Mouse (Mus musculus) kidney, postnatal 0 days (tissue): ENCODE data around the gene Mms19. TPM values are rescaled to one million over a fixed set of nuclear protein-coding genes. Genes with fewer than 3 reads are reported as not detected.

Experiments used
- ATAC-seq: fragments of 200-750 bp; cut with Nextera tagmentation; replicated peaks from 2 replicates; pipeline ENCODE4 v1.8.0; 2017; ENCODE audit warnings: low read depth, moderate number of reproducible peaks, moderate TSS enrichment, moderate library complexity; ENCODE audit not compliant: low FRiP score
- DNase-seq: peaks from one replicate; pipeline ENCODE4 v3.0.0-alpha.2; 2016; ENCODE audit warnings: low spot score
- H3K27ac ChIP-seq: fragments of 300-500 bp; sonication (generic); 2 replicates; pipeline ENCODE4 v1.5.1; 2014; ENCODE audit warnings: mild to moderate bottlenecking
- H3K27me3 ChIP-seq: fragments of 300-500 bp; sonication (generic); 2 replicates; pipeline ENCODE4 v1.6.1; 2014; ENCODE audit warnings: low read length, mixed read lengths; ENCODE audit not compliant: insufficient read depth
- H3K36me3 ChIP-seq: fragments of 300-500 bp; sonication (generic); 2 replicates; pipeline ENCODE4 v1.6.1; 2014; ENCODE audit warnings: low read length, mixed read lengths; ENCODE audit not compliant: insufficient read depth
- H3K4me1 ChIP-seq: fragments of 300-500 bp; sonication (generic); replicated peaks from 2 replicates; pipeline ENCODE4 v1.6.1; 2014; ENCODE audit warnings: antibody characterized with exemption, low read length, mixed read lengths; ENCODE audit not compliant: insufficient read depth
- H3K4me2 ChIP-seq: fragments of 300-500 bp; sonication (generic); 2 replicates; pipeline ENCODE4 v1.6.1; 2014; ENCODE audit warnings: mild to moderate bottlenecking, low read length, moderate library complexity, mixed read lengths
- H3K4me3 ChIP-seq: fragments of 300-500 bp; sonication (generic); replicated peaks from 2 replicates; pipeline ENCODE4 v1.5.1; 2014; ENCODE audit warnings: low read depth, low read length
- H3K9ac ChIP-seq: fragments of 300-500 bp; sonication (generic); 2 replicates; pipeline ENCODE4 v1.6.1; 2014; ENCODE audit warnings: low read depth, low read length
- H3K9me3 ChIP-seq: fragments of 300-500 bp; sonication (generic); replicated peaks from 2 replicates; pipeline ENCODE4 v1.6.1; 2016; ENCODE audit warnings: low read length, inconsistent platforms, mixed read lengths
- CTCF ChIP-seq: IDR thresholded peaks from 2 replicates; pipeline ENCODE4 v1.5.1; 2016; ENCODE audit warnings: antibody characterized with exemption, low read depth, mild to moderate bottlenecking, moderate library complexity
- WGBS: fragments of 180-500 bp; shearing (Covaris S2); extraction: QIAGEN DNeasy Blood & Tissue Kit; methylation state at CpG from one replicate; pipeline ENCODE4 v1.1.7; 2014; 5-methylcytosine and 5-hydroxymethylcytosine counted together
- polyA plus RNA-seq: library from polyadenylated mRNA; unstranded; fragments of >200 nt; fragmentation: Nextera tagmentation; extraction: Ambion mirVana; gene quantifications from 2 replicates; pipeline ENCODE4 v1.2.1, GENCODE M21; 2015

Gene Mms19
- polyA plus RNA-seq, 1 experiment from 2014 or later, result 23.3 TPM

GRCm38 (mm10) chr19:41985994-41986393, 5.0 kb upstream of the Mms19 start:
- Histone ChIP-seq H3K36me3 (no peaks in the 10 kb centered on the region), H3K4me2 (no peak overlapping the region), H3K9ac (no peak overlapping the region), H3K4me3 (no peak overlapping the region), H3K9me3 (no peaks in the 10 kb centered on the region), H3K27ac (no peak overlapping the region), H3K27me3 (no peaks in the 10 kb centered on the region), H3K4me1 (0 out of 2 replicates have a peak, but pooled peaks cover 3% of the 10 kb centered on the region)
- DNase-seq (no peak), ATAC-seq (no peak)
- WGBS, result 95% methylated on average over 5 of the region's 5 CpGs
- no peak for TF ChIP-seq CTCF

DNA sequence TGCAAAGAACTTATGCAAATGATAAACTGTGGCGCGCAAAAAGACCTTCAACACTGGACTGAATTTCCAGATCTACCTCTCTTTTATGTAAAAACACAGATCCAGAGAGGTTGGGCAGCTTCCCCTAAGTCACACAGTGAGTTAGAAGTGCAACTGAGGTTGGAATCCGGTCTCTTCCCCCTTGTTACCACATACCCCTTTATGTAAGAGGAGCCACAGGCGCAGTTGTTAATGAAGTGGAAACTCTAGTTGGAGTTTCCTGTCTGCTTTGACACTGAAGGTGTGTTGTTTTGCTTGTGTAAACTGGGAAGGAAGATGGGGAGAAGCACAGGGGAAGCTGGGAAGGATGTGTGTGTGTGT, 1.8 kb upstream of the Mms19 start:
- peak overlapping the region; percentile 95; the same call in 1 of the 2 replicates for H3K27ac ChIP-seq
- no peak for TF ChIP-seq CTCF
- no peaks in the 10 kb centered on the region for H3K36me3 ChIP-seq
- 4% methylated on average over 4 of the region's 4 CpGs for WGBS
- peak overlapping the region; percentile 67 for H3K4me2 ChIP-seq
- ATAC-seq (no peak), DNase-seq (peak; percentile 50)
- H3K27me3 ChIP-seq, result no peaks in the 10 kb centered on the region
- H3K9ac ChIP-seq, result peak overlapping the region; percentile 85
- no peaks in the 10 kb centered on the region for H3K9me3 ChIP-seq
- H3K4me1 ChIP-seq, result 0 out of 2 replicates have a peak, but pooled peaks cover 3% of the 10 kb centered on the region
- H3K4me3 ChIP-seq, result peak overlapping the region; percentile 86

GRCm38 (mm10) chr19:41981931-41982790, 1.2 kb upstream of the Mms19 start:
- Histone ChIP-seq H3K4me2 (peak overlapping the region; percentile 67), H3K27me3 (no peaks in the 10 kb centered on the region), H3K4me3 (peak overlapping the region; percentile 86), H3K9me3 (no peaks in the 10 kb centered on the region), H3K4me1 (0 out of 2 replicates have a peak, but pooled peaks cover 3% of the 10 kb centered on the region), H3K27ac (peak overlapping the region; percentile 95), H3K36me3 (no peaks in the 10 kb centered on the region), H3K9ac (peak overlapping the region; percentile 85)
- no peak for TF ChIP-seq CTCF
- DNase-seq (peak; percentile 35), ATAC-seq (no peak; the same call in 1 of the 2 replicates)
- under 1% methylated on average over 70 of the region's 74 CpGs for WGBS

DNA sequence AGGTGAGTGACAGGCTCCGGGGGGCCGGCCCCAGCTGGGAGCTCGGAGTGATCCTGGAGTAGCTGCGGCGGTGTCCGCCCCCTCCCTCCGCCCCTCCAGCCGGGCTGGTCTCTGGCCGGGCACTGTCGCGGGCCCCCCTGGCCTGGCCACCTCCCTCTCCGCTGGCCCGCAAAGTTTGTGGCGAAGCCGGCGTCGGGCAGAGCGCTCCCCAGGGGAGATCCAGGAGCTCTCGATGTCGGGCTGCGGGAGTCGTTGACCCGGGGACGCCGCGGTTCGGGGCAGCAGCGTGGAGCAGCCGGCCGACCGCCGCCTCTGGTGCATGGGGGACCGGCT, 604 bp upstream of the Mms19 start, which contains the start of gene Ubtd1:
Gene Ubtd1, plus strand, starts transcription at position 169 of the 333 bp plus-strand sequence.
- no peaks in the 10 kb centered on the region for H3K36me3 ChIP-seq
- H3K4me3 ChIP-seq, result peak within 1 kb of the TSS; percentile 86
- peak within 1 kb of the TSS; percentile 74 for H3K4me2 ChIP-seq
- under 1% methylated on average over 25 of the region's 33 CpGs for WGBS
- no peaks in the 10 kb centered on the region for H3K27me3 ChIP-seq
- peak within 1 kb of the TSS; percentile 95 for H3K27ac ChIP-seq
- ATAC-seq, result no peak
- H3K9me3 ChIP-seq, result no peaks in the 10 kb centered on the region
- TF ChIP-seq CTCF, result no peak
- 0 out of 2 replicates have a peak, but pooled peaks cover 3% of the 10 kb centered on the region for H3K4me1 ChIP-seq
- peak within 1 kb of the TSS; percentile 85 for H3K9ac ChIP-seq
- DNase-seq, result no peak

- peak; percentile 72 for DNase-seq
- ATAC-seq, result no peak; the same call in 1 of the 2 replicates
- no peaks in the 10 kb centered on the region for H3K27me3 ChIP-seq
- peak overlapping the region; percentile 69 for H3K9ac ChIP-seq
- H3K4me1 ChIP-seq, result 0 out of 2 replicates have a peak, but pooled peaks cover 3% of the 10 kb centered on the region
- H3K36me3 ChIP-seq, result no peaks in the 10 kb centered on the region
- peak overlapping the region; percentile 95 for H3K27ac ChIP-seq
- H3K9me3 ChIP-seq, result no peaks in the 10 kb centered on the region
- peak overlapping the region; percentile 74 for H3K4me2 ChIP-seq
- under 1% methylated on average over 16 of the region's 16 CpGs for WGBS
- peak overlapping the region; percentile 86 for H3K4me3 ChIP-seq
- TF ChIP-seq CTCF, result no peak
These were observed 537 bp downstream of the Mms19 start for GRCm38 (mm10) chr19:41980422-41980818.

- no peak for DNase-seq
- no peak overlapping the region for H3K4me3 ChIP-seq
- no peak for TF ChIP-seq CTCF
- no peak for ATAC-seq
- H3K4me2 ChIP-seq, result no peak overlapping the region
- no peak overlapping the region; the same call in 1 of the 2 replicates for H3K9ac ChIP-seq
- no peaks in the 10 kb centered on the region for H3K9me3 ChIP-seq
- H3K27me3 ChIP-seq, result no peaks in the 10 kb centered on the region
- H3K36me3 ChIP-seq, result 0 out of 2 replicates have a peak, but pooled peaks cover 3% of the 10 kb centered on the region
- 0 out of 2 replicates have a peak overlapping the region, but pooled peaks have one; percentile 38 for H3K27ac ChIP-seq
- 57% methylated on average over 13 of the region's 13 CpGs for WGBS
- no peaks in the 10 kb centered on the region for H3K4me1 ChIP-seq
These were observed 6.8 kb downstream of the Mms19 start for GRCm38 (mm10) chr19:41973891-41974794.
